Mouse (Mus musculus): ENCODE data around the gene Setd3. TPM values are rescaled to one million over a fixed set of nuclear protein-coding genes. Genes with fewer than 3 reads are reported as not detected.

The Setd3 gene
- total and polyA plus RNA-seq, 2 experiments from 2014 or later = 102 to 124 TPM

GRCm38 (mm10) chr12:108149764-108150163 is 29.4 kb downstream of the Setd3 start:
- Histone ChIP-seq H3K27me3 (ENCODE audit: insufficient read depth, low read length) (no peaks in the 10 kb centered on the region), H3K36me3 (ENCODE audit: insufficient read depth) (peaks cover 35% of the 10 kb centered on the region), H3K4me2 (ENCODE audit: low read depth) (no peak overlapping the region), H3K27ac (ENCODE audit: low read depth, low read length) (no peak overlapping the region), H3K9me3 (ENCODE audit: low read length) (no peaks in the 10 kb centered on the region), H3K4me3 (ENCODE audit: low read depth, low read length) (no peak overlapping the region), H3K4me1 (ENCODE audit: insufficient read depth) (no peaks in the 10 kb centered on the region), H3K9ac (no peak overlapping the region)
- peak; percentile 31 for DNase-seq
- no peak for ATAC-seq
- TF ChIP-seq CTCF (IDR thresholded peaks at IDR 0.05; ENCODE audit: low read depth) = peak; percentile 56
- 68% methylated on average over 3 of the region's 3 CpGs for WGBS

GRCm38 (mm10) chr12:108145198-108145597 is 33.9 kb downstream of the Setd3 start:
- Histone ChIP-seq H3K27me3 (ENCODE audit: insufficient read depth, low read length) (no peaks in the 10 kb centered on the region), H3K27ac (ENCODE audit: low read depth, low read length) (no peak overlapping the region), H3K9ac (no peak overlapping the region), H3K4me2 (ENCODE audit: low read depth) (no peak overlapping the region), H3K4me1 (ENCODE audit: insufficient read depth) (no peaks in the 10 kb centered on the region), H3K9me3 (ENCODE audit: low read length) (no peaks in the 10 kb centered on the region), H3K36me3 (ENCODE audit: insufficient read depth) (peaks cover 12% of the 10 kb centered on the region), H3K4me3 (ENCODE audit: low read depth, low read length) (no peak overlapping the region)
- no peak for DNase-seq
- 96% methylated on average over 3 of the region's 3 CpGs for WGBS
- no peak for ATAC-seq
- TF ChIP-seq CTCF (IDR thresholded peaks at IDR 0.05; ENCODE audit: low read depth) = no peak

DNA sequence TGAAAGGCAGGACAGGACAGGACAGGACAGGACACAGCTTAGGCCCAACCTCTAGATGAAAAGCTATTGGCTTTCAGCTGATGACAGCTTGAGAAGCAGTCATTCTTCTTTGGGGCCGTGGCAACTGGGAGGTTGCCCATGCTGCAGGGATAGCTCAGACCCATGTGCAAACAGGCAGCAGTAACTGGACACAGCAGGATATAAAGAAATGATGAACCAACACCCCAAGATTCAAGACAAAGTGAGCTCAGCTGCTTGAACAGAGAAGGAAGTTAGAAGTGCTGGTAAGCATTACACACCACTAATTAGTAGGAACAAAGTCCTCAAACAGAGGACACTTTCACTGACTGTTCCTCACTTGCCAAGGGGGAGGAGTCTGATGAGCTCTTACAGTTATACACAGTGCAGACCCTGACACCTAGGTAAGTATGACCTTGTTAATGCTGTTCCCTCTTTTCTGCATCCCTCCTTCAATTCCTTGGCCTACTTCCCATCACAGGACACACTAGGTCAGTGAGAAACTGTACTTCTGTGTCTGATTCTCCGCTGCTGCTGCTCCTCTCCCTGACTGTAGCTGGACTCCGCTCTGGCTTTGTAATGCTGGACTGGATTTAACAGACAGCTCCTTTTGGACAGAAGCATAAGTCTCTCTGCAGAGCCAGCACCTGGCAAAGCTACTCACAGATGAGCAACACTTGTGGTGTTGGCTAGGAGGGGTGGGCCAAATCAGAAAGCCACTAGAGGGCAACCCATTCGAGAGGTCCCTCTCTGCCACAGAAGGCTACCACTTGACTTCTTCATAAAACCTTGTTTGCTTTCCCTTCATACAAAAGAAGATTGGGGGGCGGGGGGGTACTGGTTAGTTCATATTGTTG is 35.3 kb downstream of the Setd3 start:
- no peak overlapping the region for H3K4me2 ChIP-seq (ENCODE audit: low read depth)
- no peaks in the 10 kb centered on the region for H3K27me3 ChIP-seq (ENCODE audit: insufficient read depth, low read length)
- WGBS = 85% methylated on average over 5 of the region's 5 CpGs
- ATAC-seq (no peak), DNase-seq (no peak)
- no peaks in the 10 kb centered on the region for H3K9me3 ChIP-seq (ENCODE audit: low read length)
- no peak overlapping the region for H3K4me3 ChIP-seq (ENCODE audit: low read depth, low read length)
- no peak for TF ChIP-seq CTCF (IDR thresholded peaks at IDR 0.05; ENCODE audit: low read depth)
- no peak overlapping the region for H3K9ac ChIP-seq
- peaks cover 8% of the 10 kb centered on the region for H3K36me3 ChIP-seq (ENCODE audit: insufficient read depth)
- H3K4me1 ChIP-seq (ENCODE audit: insufficient read depth) = no peaks in the 10 kb centered on the region
- no peak overlapping the region for H3K27ac ChIP-seq (ENCODE audit: low read depth, low read length)

- DNase-seq = no peak
- no peak overlapping the region for H3K4me2 ChIP-seq (ENCODE audit: low read depth)
- H3K36me3 ChIP-seq (ENCODE audit: insufficient read depth) = peaks cover 9% of the 10 kb centered on the region; the same call in 1 of the 2 replicates
- H3K4me3 ChIP-seq (ENCODE audit: low read depth, low read length) = no peak overlapping the region
- no peak overlapping the region for H3K27ac ChIP-seq (ENCODE audit: low read depth, low read length)
- ATAC-seq = no peak
- WGBS = 78% methylated on average over 6 of the region's 6 CpGs
- H3K9ac ChIP-seq = no peak overlapping the region
- no peak for TF ChIP-seq CTCF (IDR thresholded peaks at IDR 0.05; ENCODE audit: low read depth)
- H3K4me1 ChIP-seq (ENCODE audit: insufficient read depth) = no peaks in the 10 kb centered on the region
- no peaks in the 10 kb centered on the region for H3K9me3 ChIP-seq (ENCODE audit: low read length)
- H3K27me3 ChIP-seq (ENCODE audit: insufficient read depth, low read length) = no peaks in the 10 kb centered on the region
These were observed 43.4 kb downstream of the Setd3 start for GRCm38 (mm10) chr12:108135610-108136208.

DNA sequence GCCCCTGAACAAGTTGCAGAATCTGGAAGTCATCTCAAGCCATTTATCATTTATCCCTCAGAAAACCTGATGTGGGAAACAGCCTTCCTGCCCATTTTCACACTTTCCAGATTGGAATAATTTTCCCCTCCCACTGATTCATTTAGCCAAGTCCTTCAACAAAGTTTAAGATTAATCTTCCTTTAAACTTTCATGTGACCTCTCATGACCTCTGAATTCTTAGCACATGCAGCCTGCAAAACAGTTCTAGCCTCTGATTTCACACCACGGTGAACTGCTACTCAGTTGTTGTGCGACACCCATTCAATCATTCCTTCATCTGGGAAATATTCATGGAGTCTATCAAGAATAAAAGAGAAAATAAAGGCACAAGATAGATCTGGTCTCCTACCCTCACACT is 45.9 kb downstream of the Setd3 start:
- H3K27ac ChIP-seq (ENCODE audit: low read depth, low read length) = no peak overlapping the region
- no peak for ATAC-seq
- H3K4me1 ChIP-seq (ENCODE audit: insufficient read depth) = no peaks in the 10 kb centered on the region
- no peaks in the 10 kb centered on the region for H3K27me3 ChIP-seq (ENCODE audit: insufficient read depth, low read length)
- no peak for DNase-seq
- H3K36me3 ChIP-seq (ENCODE audit: insufficient read depth) = peaks cover 9% of the 10 kb centered on the region; the same call in 1 of the 2 replicates
- no peak overlapping the region for H3K4me3 ChIP-seq (ENCODE audit: low read depth, low read length)
- H3K9me3 ChIP-seq (ENCODE audit: low read length) = no peaks in the 10 kb centered on the region
- no peak overlapping the region for H3K9ac ChIP-seq
- no peak for TF ChIP-seq CTCF (IDR thresholded peaks at IDR 0.05; ENCODE audit: low read depth)
- H3K4me2 ChIP-seq (ENCODE audit: low read depth) = no peak overlapping the region
- WGBS = 86% methylated on average over 2 of the region's 2 CpGs

GRCm38 (mm10) chr12:108132450-108133070 is 46.6 kb downstream of the Setd3 start:
- Histone ChIP-seq H3K9ac (no peak overlapping the region), H3K9me3 (ENCODE audit: low read length) (no peaks in the 10 kb centered on the region), H3K4me2 (ENCODE audit: low read depth) (no peak overlapping the region), H3K27me3 (ENCODE audit: insufficient read depth, low read length) (no peaks in the 10 kb centered on the region), H3K27ac (ENCODE audit: low read depth, low read length) (no peak overlapping the region), H3K4me3 (ENCODE audit: low read depth, low read length) (no peak overlapping the region), H3K36me3 (ENCODE audit: insufficient read depth) (peaks cover 15% of the 10 kb centered on the region; the same call in 1 of the 2 replicates), H3K4me1 (ENCODE audit: insufficient read depth) (no peaks in the 10 kb centered on the region)
- ATAC-seq (no peak), DNase-seq (no peak)
- TF ChIP-seq CTCF (IDR thresholded peaks at IDR 0.05; ENCODE audit: low read depth) = no peak
- whole genome bisulfite sequencing = 88% methylated on average over 8 of the region's 8 CpGs

DNA sequence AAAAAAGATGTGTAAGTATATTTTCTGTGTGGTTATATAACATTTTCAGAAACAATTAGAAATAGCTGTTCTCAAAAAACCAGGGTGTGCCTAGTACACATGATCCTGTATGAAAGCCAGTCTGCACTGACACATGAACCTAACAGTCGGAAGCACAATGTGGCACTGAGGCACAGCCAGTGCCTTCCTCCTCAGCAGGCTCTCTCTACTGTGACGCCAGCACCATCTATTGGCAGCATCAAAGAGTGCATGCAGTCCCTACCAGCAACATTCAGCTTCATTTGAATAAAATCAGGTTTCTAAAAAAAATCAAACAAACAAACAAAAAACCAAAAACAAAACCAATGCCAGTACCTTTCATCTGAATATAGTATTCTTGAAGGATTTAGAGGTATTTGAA is 57.8 kb downstream of the Setd3 start:
- ATAC-seq = peak; percentile 91

More for the DNA sequence above, 57.8 kb downstream of the Setd3 start:
- H3K9me3 ChIP-seq (ENCODE audit: low read length) = no peaks in the 10 kb centered on the region
- H3K4me1 ChIP-seq (ENCODE audit: insufficient read depth) = 0 out of 2 replicates have a peak, but pooled peaks cover 7% of the 10 kb centered on the region
- H3K27me3 ChIP-seq (ENCODE audit: insufficient read depth, low read length) = no peaks in the 10 kb centered on the region
- DNase-seq = peak; percentile 91
- no peak overlapping the region for H3K27ac ChIP-seq (ENCODE audit: low read depth, low read length)
- H3K4me3 ChIP-seq (ENCODE audit: low read depth, low read length) = no peak overlapping the region
- no peak overlapping the region for H3K4me2 ChIP-seq (ENCODE audit: low read depth)
- no peak overlapping the region for H3K9ac ChIP-seq
- WGBS = 0% methylated on average over 2 of the region's 2 CpGs
- no peaks in the 10 kb centered on the region for H3K36me3 ChIP-seq (ENCODE audit: insufficient read depth)
- TF ChIP-seq CTCF (IDR thresholded peaks at IDR 0.05; ENCODE audit: low read depth) = peak; percentile 96

Measured in forebrain, postnatal 0 days (tissue).